Mouse (Mus musculus): ENCODE measurements around the gene Dhx9.
A peak's percentile ranks its signal among the peaks of the same experiment; 100 is the strongest.
"Not testable (repeated sequence)": the region's sequence is repeated elsewhere in the genome, so short reads cannot be mapped to it uniquely, and the experiment has no call there.

Dhx9 gene

GRCm38 (mm10) chr1:153416271-153416832, 71.1 kb downstream of the Dhx9 start:
- not testable (repeated sequence) for DNase-seq

- not testable (repeated sequence) for DNase-seq
These were observed 71.7 kb downstream of the Dhx9 start for GRCm38 (mm10) chr1:153415742-153416141.

GRCm38 (mm10) chr1:153414962-153415361, 72.5 kb downstream of the Dhx9 start:
- DNase-seq, result peak; percentile 30 to 31

GRCm38 (mm10) chr1:153414114-153414723, 73.2 kb downstream of the Dhx9 start:
- peak; percentile 27 to 49 for DNase-seq

GRCm38 (mm10) chr1:153413397-153414020, 74.0 kb downstream of the Dhx9 start:
- DNase-seq, result not testable (repeated sequence)

GRCm38 (mm10) chr1:153412663-153413396, 74.6 kb downstream of the Dhx9 start:
- not testable (repeated sequence) for DNase-seq

GRCm38 (mm10) chr1:153411723-153412122, 75.7 kb downstream of the Dhx9 start:
- no peak for DNase-seq

- DNase-seq, result not testable (repeated sequence)
These were observed 76.5 kb downstream of the Dhx9 start for GRCm38 (mm10) chr1:153410915-153411314.

GRCm38 (mm10) chr1:153408296-153408695, 79.2 kb downstream of the Dhx9 start:
- not testable (repeated sequence) for DNase-seq

GRCm38 (mm10) chr1:153407641-153408040, 79.8 kb downstream of the Dhx9 start:
- DNase-seq, result not testable (repeated sequence)
